In genomic region chr5:52440278-52440677, GRCm38 (mm10) we compare ENCODE assay signal across 14 mouse cellular contexts. TPM values are rescaled to one million over a fixed set of nuclear protein-coding genes. Genes with fewer than 3 reads are reported as not detected.
"Had no signal": no experiment of that assay in that cellular context is flagged by ENCODE, and none has a peak within 500 bp of the region (broad histone marks: within the 10 kb centered on the region; RNA-seq: fewer than 3 reads in every experiment).

No protein-coding gene starts in this region.

- ATAC-seq: midbrain, embryonic 13.5 days had no signal

- H3K4me3 ChIP-seq: limb, embryonic 13.5 days; midbrain, embryonic 13.5 days; myocyte had no signal

- H3K9ac ChIP-seq: limb, embryonic 13.5 days; liver, embryonic 14.5 days; midbrain, embryonic 13.5 days had no signal

- DNase-seq: kidney, adult 9 months; kidney, postnatal 4 days; left cerebral cortex, postnatal 4 days; lung, adult 18-20 months; retina, postnatal 1 day; right cerebral cortex, postnatal 4 days; spleen, adult 18-20 months; thymus, adult 18-20 months; thymus, postnatal 14 days had no signal

- H3K36me3 ChIP-seq: limb, embryonic 13.5 days had no signal

- H3K4me1 ChIP-seq: limb, embryonic 13.5 days; midbrain, embryonic 13.5 days had no signal

- H3K27ac ChIP-seq: kidney, postnatal 0 days; limb, embryonic 13.5 days; liver, embryonic 14.5 days; midbrain, embryonic 13.5 days had no signal

- H3K9me3 ChIP-seq: limb, embryonic 13.5 days had no signal

- H3K27me3 ChIP-seq: limb, embryonic 13.5 days; midbrain, embryonic 13.5 days had no signal

- H3K4me2 ChIP-seq: limb, embryonic 13.5 days; midbrain, embryonic 13.5 days had no signal

RNA-seq across cellular contexts. Expression of gene Ccdc149, which starts 31.0 kb away (rescaled TPM):
- polyA plus RNA-seq: myocyte had no signal
